Mouse (Mus musculus) fibroblast of lung, adult 2 months (primary cell): ENCODE results near the gene Smc6.

ENCODE experiments used
- DNase-seq: peaks from one replicate; pipeline ENCODE4 v3.0.0-alpha.2; 2011; ENCODE audit warnings: low read depth

Smc6 gene

GRCm38 (mm10) chr12:11265382-11266281 is at the start of gene Smc6, which contains the start of gene Gen1:
Gene Smc6 (plus strand): TSS chr12:11265886.
Gene Gen1 (minus strand): TSS chr12:11265801.
- peak; percentile 94 for DNase-seq

GRCm38 (mm10) chr12:11216454-11216853 is 49.2 kb upstream of the Smc6 start:
- no peak for DNase-seq

DNA sequence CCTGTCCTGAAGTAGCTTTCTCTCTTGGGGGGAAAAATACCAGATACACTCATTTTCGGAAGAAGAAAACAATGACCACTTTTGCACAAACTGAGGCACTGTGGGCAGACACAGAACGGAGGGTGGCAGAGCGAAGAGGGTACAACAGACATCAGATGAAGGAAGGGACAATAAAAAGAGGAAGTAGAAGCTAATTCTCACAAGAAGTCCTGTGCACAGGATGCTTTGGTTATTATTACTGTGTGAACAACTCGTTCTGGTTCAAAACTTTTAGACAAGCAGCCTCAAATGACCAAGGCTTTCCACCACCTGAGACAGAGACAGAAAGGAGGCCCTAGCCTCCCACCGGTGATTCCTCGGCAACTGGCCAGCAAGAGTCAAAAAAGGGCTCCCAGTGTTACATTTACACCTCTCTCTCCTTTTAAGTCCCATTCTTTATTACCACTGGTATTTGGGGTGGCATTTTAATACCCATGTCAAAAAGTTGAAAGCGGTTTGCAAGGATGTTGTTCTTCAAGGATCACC is 47.9 kb upstream of the Smc6 start:
- no peak for DNase-seq

- DNase-seq, result no peak
These were observed 44.0 kb upstream of the Smc6 start for GRCm38 (mm10) chr12:11221524-11222330.

GRCm38 (mm10) chr12:11222566-11222965 is 43.1 kb upstream of the Smc6 start:
- DNase-seq, result no peak

DNA sequence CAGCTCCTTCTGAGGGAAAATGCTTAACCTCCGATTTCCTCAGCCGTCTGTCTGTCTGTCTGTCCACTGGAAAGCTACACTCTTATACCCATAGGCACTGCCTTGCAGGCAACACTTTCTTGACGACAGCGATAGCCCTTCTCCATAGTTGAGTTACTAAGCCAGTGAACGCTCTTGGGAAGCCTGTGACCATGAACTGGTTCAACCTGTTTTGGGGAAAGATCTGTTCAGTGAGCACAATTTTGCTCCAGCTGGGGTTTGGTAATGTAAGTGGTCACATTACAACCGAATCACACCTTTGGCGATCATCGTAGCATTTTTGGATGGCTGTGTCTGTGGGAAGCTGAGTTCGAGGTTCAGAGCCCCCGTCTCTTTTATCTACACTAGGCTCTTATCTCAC is 42.6 kb upstream of the Smc6 start:
- DNase-seq, result no peak

- no peak for DNase-seq
These were observed 41.0 kb upstream of the Smc6 start for GRCm38 (mm10) chr12:11224722-11225121.

- no peak for DNase-seq
These were observed 39.6 kb upstream of the Smc6 start for GRCm38 (mm10) chr12:11226123-11226522.

GRCm38 (mm10) chr12:11226529-11227268 is 39.0 kb upstream of the Smc6 start:
- no peak for DNase-seq

- no peak for DNase-seq
These were observed 35.4 kb upstream of the Smc6 start for GRCm38 (mm10) chr12:11230267-11230666.

GRCm38 (mm10) chr12:11235996-11236395 is 29.7 kb upstream of the Smc6 start:
- no peak for DNase-seq

DNA sequence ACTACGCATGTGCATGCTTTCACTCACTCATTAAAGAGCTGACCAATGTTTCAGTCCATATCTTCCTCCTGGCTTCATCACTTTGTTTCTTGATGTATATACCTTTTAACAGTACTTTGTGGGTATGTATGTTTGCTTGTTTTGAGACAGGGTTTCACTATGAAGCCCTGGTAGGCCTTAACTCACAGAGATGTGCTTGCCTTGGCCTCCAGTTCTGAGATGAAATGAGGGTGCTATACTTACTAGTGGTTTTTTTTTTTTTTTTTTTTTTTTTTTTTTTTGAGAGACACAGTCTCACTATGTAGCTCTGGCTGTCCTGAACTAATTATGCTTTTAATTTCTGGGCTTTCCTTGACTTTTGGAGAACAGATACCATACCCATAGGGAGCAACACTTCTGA is 18.2 kb upstream of the Smc6 start:
- no peak for DNase-seq

- no peak for DNase-seq
These were observed 15.4 kb upstream of the Smc6 start for GRCm38 (mm10) chr12:11250322-11250721.

- no peak for DNase-seq
These were observed 791 bp upstream of the Smc6 start for GRCm38 (mm10) chr12:11264895-11265294.

- DNase-seq, result no peak
These were observed 748 bp downstream of the Smc6 start for GRCm38 (mm10) chr12:11266282-11266985.

DNA sequence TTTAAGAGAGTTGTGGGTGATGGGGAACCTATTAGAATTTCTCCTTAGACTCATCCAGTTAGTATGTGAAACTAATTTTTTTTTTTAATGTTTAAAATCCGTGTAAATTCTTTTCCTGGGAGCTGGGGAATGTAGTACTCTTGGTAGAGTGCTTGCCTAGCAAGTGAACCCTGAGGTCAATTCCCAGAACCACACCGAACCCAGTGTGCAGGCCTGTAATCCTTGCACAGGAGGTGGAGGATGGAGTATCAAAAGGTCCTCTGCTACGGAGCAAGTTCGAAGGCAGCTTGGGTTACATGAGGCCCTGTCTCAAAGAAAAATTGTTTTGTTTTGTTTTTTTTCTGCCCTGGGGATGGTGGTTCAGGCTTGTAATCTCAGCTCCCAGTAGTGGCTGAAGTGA is 1.3 kb downstream of the Smc6 start:
- DNase-seq, result no peak

DNA sequence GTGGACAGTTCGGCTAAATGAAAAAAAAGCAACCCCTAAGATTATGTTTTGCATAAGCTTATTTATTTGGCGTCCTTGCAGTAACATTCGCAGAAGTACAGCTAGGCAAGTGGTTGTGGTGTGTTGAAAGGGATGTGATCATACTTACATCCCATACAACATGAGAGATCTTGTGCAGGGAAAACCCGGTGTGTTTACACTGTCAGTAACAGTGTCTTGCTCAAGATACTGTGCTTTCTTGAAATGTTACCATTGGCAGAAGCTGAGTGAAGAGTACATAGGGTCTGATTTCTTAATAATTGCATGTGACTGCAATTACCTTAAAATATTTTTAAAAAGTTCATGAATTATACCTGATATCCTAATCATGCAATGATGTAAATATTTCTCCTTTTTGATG is 6.9 kb downstream of the Smc6 start:
- DNase-seq, result no peak

DNA sequence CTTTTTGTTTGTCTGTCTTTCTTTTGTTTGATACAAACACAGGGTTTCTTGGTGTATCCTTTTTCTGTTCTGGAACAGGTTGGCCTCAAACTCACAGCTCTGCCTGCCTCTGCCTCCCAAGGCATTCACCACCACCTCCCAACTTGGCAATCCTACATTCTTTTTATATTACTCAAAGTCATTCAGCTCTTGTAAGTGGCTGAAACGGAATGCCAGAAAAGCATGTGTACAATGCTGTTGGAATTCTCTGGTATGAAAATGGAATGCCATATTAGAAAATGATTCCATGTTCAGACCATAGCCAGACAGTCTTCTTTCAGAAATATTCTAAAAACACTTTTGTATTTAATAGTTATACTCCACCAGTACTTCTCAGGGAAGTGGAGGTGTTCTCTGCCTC is 7.5 kb downstream of the Smc6 start:
- DNase-seq, result no peak

- DNase-seq, result no peak
These were observed 10.9 kb downstream of the Smc6 start for GRCm38 (mm10) chr12:11276632-11277031.

DNA sequence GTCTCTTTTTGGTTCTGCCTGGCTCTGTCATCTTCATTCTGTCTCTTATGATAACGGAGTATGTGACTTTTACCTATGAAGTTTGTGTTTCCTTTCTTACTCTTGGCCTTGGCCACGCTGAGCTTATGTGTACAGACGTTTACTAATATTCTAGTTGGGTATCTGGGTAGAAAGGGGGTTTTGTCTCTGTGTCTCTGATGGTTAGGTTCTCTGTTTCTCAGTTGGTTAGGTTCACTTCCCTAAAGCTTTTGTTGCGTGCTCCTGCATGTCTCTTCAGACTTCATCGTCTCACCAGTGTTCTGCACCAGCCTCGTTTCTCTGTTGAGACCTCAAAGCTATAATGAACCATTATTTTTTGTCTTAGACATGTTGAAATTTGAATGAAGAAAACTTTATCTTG is 11.5 kb downstream of the Smc6 start:
- DNase-seq, result no peak

GRCm38 (mm10) chr12:11279886-11280285 is 14.2 kb downstream of the Smc6 start:
- DNase-seq, result no peak
